Mouse (Mus musculus): ENCODE measurements around the gene Arhgap33.

DNA sequence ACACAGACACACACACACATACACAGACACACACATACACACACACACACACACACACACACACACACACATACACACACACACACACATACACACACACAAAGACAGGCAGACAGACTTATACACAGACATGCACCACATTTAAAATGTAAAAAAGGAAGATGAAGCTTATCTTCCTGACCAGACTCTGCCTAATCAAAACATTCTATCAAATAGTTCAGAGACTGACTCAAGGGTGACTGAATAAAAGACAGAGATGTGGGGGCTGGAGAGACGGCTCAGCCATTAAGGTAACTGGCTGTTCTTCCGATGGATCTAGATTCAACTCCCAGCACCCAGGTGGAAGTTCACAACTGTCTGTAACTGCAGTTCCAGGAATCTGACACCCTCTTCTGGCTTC is 9.5 kb upstream of the Arhgap33 start:
- TF ChIP-seq CTCF (IDR thresholded peaks at IDR 0.05; ENCODE audit: borderline replicate concordance, extremely low read depth, insufficient read depth, insufficient read length) (no peak), POLR2A (IDR thresholded peaks at IDR 0.05; ENCODE audit: borderline replicate concordance, extremely low read depth, insufficient read depth, insufficient read length, poor library complexity, severe bottlenecking) (no peak)
